Mouse (Mus musculus): ENCODE data around the gene Cep135. TPM values are rescaled to one million over a fixed set of nuclear protein-coding genes. Genes with fewer than 3 reads are reported as not detected.

The Cep135 gene
- polyA plus RNA-seq, 1 experiment: 1.3 TPM

- no peak for DNase-seq (ENCODE audit: low read depth)
Observed at GRCm38 (mm10) chr5:76684658-76685605, 96.4 kb downstream of the Cep135 start.

DNA sequence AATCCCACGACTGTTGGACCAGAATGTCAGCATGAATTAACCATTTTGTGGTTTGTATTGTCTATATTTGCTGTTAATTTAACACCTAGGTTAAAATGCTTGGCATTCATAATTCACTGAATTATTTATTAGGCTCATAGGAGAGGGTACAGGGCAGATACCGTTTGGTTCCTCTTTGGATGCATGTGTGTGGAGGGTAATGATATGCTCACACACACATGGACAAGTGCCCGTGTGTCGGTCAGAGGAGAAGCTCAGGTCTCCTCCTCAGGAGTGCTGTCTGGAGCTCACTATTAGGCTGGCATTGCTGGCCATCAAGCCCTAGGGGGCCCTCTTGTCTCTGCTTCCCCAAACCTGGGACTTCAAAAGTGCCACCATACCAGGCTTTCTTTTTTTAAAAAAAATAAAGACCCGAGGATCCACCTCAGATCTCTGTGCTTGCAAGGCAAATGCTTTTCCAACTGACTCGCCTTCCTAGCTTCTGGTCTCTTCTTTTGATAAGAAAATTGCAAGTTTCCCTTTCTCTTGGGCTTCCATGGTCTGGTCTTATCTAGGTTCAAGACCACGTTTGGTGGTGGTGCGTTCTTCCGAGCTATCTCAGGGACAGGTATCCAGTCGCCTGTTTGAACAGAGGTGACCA lies 99.6 kb downstream of the Cep135 start:
- DNase-seq (ENCODE audit: low read depth): no peak

GRCm38 (mm10) chr5:76688643-76689042 lies 100.1 kb downstream of the Cep135 start:
- no peak for DNase-seq (ENCODE audit: low read depth)

- no peak for DNase-seq (ENCODE audit: low read depth)
Observed at GRCm38 (mm10) chr5:76690177-76690593, 101.7 kb downstream of the Cep135 start.

GRCm38 (mm10) chr5:76691251-76691650 lies 102.8 kb downstream of the Cep135 start:
- DNase-seq (ENCODE audit: low read depth): no peak

DNA sequence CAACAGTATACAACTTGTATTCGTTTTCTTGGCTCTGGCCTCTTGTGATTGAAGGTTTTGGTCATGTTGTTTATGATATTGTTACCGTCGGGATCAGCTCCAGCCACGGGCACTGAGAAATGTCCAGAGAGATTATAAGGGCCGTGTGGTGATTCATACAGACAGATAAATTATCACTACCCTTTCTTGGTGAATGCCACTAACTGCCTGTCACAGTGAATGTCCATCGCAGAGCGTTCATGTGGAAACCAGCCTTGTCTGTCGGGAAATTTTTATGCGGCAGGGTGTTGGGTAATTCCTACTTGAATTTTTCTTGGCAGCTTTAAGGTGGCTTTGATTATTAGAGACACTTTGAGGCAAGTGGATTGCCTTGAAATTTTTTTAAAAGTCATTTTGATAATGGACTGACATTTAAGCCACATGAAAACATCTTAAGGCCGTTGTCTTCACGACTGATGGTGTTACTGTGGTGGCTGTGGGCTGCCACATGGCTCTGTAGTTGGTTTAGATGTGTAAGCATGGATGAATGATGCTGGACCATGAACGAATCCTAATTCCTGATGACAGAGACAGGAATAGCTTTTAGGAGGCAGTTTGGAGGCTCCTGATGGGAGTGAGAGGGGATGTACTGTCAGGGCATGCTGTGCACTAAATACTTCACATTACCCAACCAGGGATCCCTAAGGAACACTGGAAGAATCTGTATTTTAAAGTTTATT lies 103.4 kb downstream of the Cep135 start:
- DNase-seq (ENCODE audit: low read depth): no peak

Other genes with a start within 250 kb of the Cep135 start
- 0.14 and 0.27 TPM in 2 replicates for gene Nmu, start 224.9 kb upstream of the Cep135 start, polyA plus RNA-seq (2012; rRNA removed)
- not detected in 2 replicates for gene Gm7271, start 104.7 kb upstream of the Cep135 start, polyA plus RNA-seq (2012; rRNA removed)
- gene Exoc1, start 59.4 kb upstream of the Cep135 start, polyA plus RNA-seq (2012; rRNA removed): 31.4 and 35.0 TPM in 2 replicates
- 2.0 and 2.1 TPM in 2 replicates for gene C530008M17Rik, start 67.8 kb downstream of the Cep135 start, polyA plus RNA-seq (2012; rRNA removed)